Mouse (Mus musculus) stomach, embryonic 15.5 days (tissue): ENCODE data around the gene Myo7a. TPM values are rescaled to one million over a fixed set of nuclear protein-coding genes. Genes with fewer than 3 reads are reported as not detected.

Experiments
- ATAC-seq: fragments of 200-750 bp; cut with Nextera tagmentation; 2 replicates; pipeline ENCODE4 v1.8.0; 2017; ENCODE audit warnings: low read depth, moderate number of reproducible peaks, moderate TSS enrichment; ENCODE audit not compliant: insufficient read depth, low FRiP score
- H3K27ac ChIP-seq: fragments of 300-500 bp; sonication (generic); 2 replicates; pipeline ENCODE4 v1.5.1; 2015; ENCODE audit warnings: mild to moderate bottlenecking, inconsistent platforms
- H3K27me3 ChIP-seq: fragments of 300-500 bp; sonication (generic); replicated peaks from 2 replicates; pipeline ENCODE4 v1.6.1; 2015; ENCODE audit warnings: inconsistent platforms
- H3K36me3 ChIP-seq: fragments of 300-500 bp; sonication (generic); 2 replicates; pipeline ENCODE4 v1.6.1; 2015; ENCODE audit warnings: inconsistent platforms
- H3K4me1 ChIP-seq: fragments of 300-500 bp; sonication (generic); 2 replicates; pipeline ENCODE4 v1.6.1; 2015; ENCODE audit warnings: inconsistent platforms
- H3K4me2 ChIP-seq: fragments of 300-500 bp; sonication (generic); 2 replicates; pipeline ENCODE4 v1.6.1; 2015; ENCODE audit warnings: mild to moderate bottlenecking, inconsistent platforms
- H3K4me3 ChIP-seq: fragments of 300-500 bp; sonication (generic); replicated peaks from 2 replicates; pipeline ENCODE4 v1.5.1; 2015; ENCODE audit warnings: inconsistent platforms
- H3K9ac ChIP-seq: fragments of 300-500 bp; sonication (generic); 2 replicates; pipeline ENCODE4 v1.6.1; 2015; ENCODE audit warnings: inconsistent platforms
- H3K9me3 ChIP-seq: fragments of 300-500 bp; sonication (generic); 2 replicates; pipeline ENCODE4 v1.6.1; 2016; ENCODE audit warnings: inconsistent platforms
- WGBS: fragments of 180-500 bp; shearing (Covaris S2); methylation state at CpG from one replicate; pipeline ENCODE4 v1.1.7; 2015; 5-methylcytosine and 5-hydroxymethylcytosine counted together
- polyA plus RNA-seq: library from polyadenylated mRNA; unstranded; fragments of >200 nt; fragmentation: Nextera tagmentation; extraction: Ambion mirVana; gene quantifications from 2 replicates; pipeline ENCODE4 v1.2.1, GENCODE M21; 2015

The Myo7a gene
- polyA plus RNA-seq, 1 experiment from 2014 or later = 9.3 TPM

DNA sequence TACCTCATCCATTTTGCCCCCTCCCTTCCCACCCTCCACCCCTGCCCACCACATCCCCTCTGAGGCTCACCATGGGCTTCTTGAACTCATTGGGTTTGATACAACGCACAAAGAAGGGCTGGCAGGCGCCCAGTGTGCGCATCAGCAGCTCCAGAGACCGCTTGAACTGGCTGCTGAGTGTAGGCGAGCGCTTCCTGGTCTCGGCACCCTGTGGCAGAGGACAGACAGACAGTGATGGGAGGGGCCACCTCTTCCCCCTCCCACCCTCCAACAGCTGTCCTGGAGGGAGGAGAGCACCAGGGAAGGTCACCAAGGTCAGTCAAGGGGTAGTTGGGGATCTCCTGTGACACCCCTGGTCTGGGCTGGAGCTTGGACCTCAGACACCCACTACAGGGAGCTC lies 34.0 kb downstream of the Myo7a start:
- H3K4me3 ChIP-seq = no peak overlapping the region
- no peaks in the 10 kb centered on the region for H3K9me3 ChIP-seq
- no peaks in the 10 kb centered on the region for H3K36me3 ChIP-seq
- ATAC-seq = no peak
- H3K27me3 ChIP-seq = no peaks in the 10 kb centered on the region
- no peak overlapping the region for H3K9ac ChIP-seq
- 75% methylated on average over 7 of the region's 7 CpGs for WGBS
- H3K4me1 ChIP-seq = peaks cover 10% of the 10 kb centered on the region; the same call in 1 of the 2 replicates
- no peak overlapping the region for H3K4me2 ChIP-seq
- H3K27ac ChIP-seq = no peak overlapping the region

DNA sequence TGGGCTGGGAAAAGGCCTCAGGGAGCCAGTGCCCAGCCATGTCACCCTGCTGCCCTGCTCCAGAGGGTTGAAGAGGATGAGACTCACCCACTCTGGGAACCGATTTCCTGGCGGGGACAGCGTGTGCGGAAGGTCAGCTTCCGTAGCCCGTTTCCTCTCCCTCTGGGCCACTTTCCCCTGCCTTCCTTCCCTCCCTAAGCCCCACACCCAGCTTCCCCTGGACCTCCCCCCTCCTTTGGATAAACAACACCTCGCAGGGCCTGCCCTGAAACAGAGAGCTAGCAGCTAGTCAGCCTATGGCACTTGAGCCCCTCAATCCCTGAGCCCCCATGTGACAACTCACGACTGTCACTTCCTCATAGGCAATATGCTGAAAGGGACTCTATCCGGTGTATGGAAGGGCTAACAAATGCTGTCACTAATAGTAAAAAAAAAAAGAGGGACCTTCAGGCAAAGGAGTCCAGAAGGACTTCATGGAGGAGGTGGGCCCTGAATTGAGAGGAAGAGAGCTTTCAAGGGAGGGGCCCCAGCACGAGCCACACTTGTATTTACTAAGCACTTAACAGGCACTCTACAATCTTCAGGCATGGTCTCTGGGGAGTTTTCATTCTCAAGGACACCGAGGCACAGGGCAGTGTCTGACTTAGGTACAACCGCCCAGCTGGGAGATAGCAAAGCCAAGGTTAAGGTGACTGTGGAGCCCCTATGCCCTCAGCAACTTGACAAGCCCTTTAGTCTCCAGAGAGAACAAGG lies 34.6 kb downstream of the Myo7a start:
- Histone ChIP-seq H3K4me1 (peaks cover 10% of the 10 kb centered on the region; the same call in 1 of the 2 replicates), H3K9me3 (no peaks in the 10 kb centered on the region), H3K36me3 (no peaks in the 10 kb centered on the region), H3K9ac (no peak overlapping the region), H3K27ac (peak overlapping the region; percentile 11; the same call in 1 of the 2 replicates), H3K4me3 (no peak overlapping the region), H3K27me3 (no peaks in the 10 kb centered on the region), H3K4me2 (no peak overlapping the region)
- WGBS = 27% methylated on average over 12 of the region's 12 CpGs
- ATAC-seq = no peak

DNA sequence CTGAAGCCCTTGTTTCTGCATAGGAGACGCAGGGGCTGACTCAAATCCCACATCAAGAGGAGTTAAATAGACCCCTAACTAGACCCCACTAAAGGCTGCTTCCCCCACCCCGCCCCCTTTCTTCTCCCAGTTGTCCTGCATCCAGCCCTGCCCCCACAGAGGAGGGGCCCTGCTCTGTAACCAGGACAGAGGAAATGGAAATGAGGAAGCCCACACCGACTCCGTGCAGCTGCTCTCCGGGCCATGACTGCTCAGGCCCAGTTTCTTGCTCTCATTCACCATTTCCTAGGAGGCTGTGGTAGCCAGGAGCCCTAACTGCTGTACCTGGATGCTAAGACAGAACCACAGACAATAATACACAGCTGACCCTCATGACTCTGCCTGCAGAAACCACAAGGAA lies 36.9 kb downstream of the Myo7a start:
- H3K4me1 ChIP-seq = peaks cover 10% of the 10 kb centered on the region; the same call in 1 of the 2 replicates
- no peak overlapping the region for H3K4me3 ChIP-seq
- 29% methylated on average over 5 of the region's 5 CpGs for WGBS
- H3K27me3 ChIP-seq = no peaks in the 10 kb centered on the region
- H3K4me2 ChIP-seq = no peak overlapping the region
- no peak overlapping the region for H3K9ac ChIP-seq
- no peaks in the 10 kb centered on the region for H3K9me3 ChIP-seq
- no peak overlapping the region for H3K27ac ChIP-seq
- H3K36me3 ChIP-seq = peaks cover 2% of the 10 kb centered on the region; the same call in 1 of the 2 replicates
- no peak; the same call in 1 of the 2 replicates for ATAC-seq

DNA sequence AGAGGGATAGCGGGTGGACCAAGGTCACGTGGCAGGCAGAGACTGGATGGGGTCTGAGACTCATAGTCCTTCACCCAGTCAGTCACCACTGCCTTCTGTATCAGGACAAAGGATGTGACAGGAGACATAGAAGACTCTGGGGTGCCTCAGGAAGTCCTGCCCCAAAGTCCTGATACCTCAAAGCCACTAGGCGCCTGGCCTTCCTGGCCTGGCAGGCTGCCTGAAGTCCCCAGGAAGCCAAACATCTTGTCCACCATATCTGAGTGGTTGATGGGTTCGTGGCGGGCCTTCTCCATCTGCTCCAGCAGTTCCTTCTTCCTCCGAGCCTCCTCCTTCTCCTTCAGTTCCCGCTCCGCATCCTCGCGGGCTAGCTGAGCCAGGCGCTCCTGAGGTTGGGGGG lies 41.9 kb downstream of the Myo7a start:
- H3K4me1 ChIP-seq = no peaks in the 10 kb centered on the region
- peaks cover 2% of the 10 kb centered on the region; the same call in 1 of the 2 replicates for H3K36me3 ChIP-seq
- ATAC-seq = no peak
- 88% methylated on average over 11 of the region's 11 CpGs for WGBS
- no peak overlapping the region for H3K4me2 ChIP-seq
- H3K27me3 ChIP-seq = no peaks in the 10 kb centered on the region
- no peak overlapping the region for H3K9ac ChIP-seq
- no peak overlapping the region for H3K27ac ChIP-seq
- H3K4me3 ChIP-seq = no peak overlapping the region
- no peaks in the 10 kb centered on the region for H3K9me3 ChIP-seq

DNA sequence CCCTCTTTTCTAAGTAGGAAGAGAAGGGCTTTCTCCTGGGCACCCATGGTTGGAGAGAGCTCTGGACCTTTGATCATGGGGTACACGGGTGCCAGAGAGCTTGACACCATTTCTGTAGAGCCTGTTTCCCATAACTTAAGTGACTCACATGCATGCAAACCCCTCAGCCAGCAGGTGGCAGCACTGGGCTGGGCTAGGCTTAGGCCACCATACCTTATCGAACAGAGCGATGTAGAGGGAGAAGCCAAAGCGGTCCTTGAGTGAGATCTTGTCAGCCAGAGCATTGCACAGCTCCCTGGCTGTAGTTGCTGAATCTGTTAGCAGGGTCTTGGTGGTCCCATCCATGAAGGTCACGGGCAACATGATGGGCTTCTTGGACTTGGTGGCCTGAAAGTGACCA lies 47.7 kb downstream of the Myo7a start:
- no peak overlapping the region for H3K4me3 ChIP-seq
- H3K9ac ChIP-seq = no peak overlapping the region
- no peak overlapping the region for H3K27ac ChIP-seq
- ATAC-seq = 0 out of 2 replicates have a peak, but pooled peaks have one; percentile 42
- no peaks in the 10 kb centered on the region for H3K4me1 ChIP-seq
- H3K9me3 ChIP-seq = no peaks in the 10 kb centered on the region
- no peak overlapping the region for H3K4me2 ChIP-seq
- no peaks in the 10 kb centered on the region for H3K36me3 ChIP-seq
- no peaks in the 10 kb centered on the region for H3K27me3 ChIP-seq
- WGBS = 29% methylated on average over 5 of the region's 5 CpGs

DNA sequence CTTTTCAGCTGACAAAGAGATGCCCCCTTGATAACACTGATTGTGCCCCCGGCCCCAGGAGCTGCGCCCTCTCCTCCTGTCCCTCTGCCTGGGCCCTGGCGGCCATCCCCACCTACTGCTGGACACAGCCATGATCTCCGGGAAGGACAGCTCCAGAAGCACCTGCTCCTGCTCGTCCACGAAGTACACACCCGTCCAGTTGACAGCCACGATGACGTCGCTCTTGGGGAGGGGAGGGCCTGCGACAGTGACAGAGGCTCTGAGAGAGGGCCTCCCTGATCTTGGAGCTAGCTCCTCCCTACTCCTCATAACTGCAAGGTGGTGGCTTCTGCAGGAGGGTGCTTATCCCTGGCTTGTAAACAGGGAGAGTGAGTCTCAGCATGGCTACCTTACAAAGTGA lies 53.1 kb downstream of the Myo7a start:
- Histone ChIP-seq H3K27me3 (no peaks in the 10 kb centered on the region), H3K4me2 (no peak overlapping the region), H3K27ac (no peak overlapping the region), H3K4me1 (no peaks in the 10 kb centered on the region), H3K9ac (no peak overlapping the region), H3K4me3 (no peak overlapping the region), H3K9me3 (no peaks in the 10 kb centered on the region), H3K36me3 (no peaks in the 10 kb centered on the region)
- WGBS = 77% methylated on average over 11 of the region's 11 CpGs
- ATAC-seq = no peak

DNA sequence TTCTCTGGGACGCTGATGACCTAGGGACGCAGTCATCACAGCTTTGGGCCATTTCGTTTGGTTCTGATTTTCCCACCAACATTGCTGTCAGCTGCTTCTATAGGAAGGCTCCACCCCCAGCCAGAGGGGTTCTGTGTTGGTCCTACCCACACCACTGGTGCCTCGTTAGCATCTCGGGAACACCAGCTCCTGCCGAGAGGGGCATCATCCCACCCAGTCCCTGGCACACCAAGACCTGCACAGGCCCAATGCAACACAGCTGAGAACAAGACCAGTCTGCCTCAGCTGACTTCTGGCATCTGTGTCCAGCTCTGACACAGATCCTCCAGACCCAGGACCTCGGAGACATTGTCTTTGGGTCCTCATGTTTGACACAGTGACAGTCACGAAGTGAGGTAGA lies 64.4 kb downstream of the Myo7a start:
- 84% methylated on average over 8 of the region's 8 CpGs for WGBS

DNA sequence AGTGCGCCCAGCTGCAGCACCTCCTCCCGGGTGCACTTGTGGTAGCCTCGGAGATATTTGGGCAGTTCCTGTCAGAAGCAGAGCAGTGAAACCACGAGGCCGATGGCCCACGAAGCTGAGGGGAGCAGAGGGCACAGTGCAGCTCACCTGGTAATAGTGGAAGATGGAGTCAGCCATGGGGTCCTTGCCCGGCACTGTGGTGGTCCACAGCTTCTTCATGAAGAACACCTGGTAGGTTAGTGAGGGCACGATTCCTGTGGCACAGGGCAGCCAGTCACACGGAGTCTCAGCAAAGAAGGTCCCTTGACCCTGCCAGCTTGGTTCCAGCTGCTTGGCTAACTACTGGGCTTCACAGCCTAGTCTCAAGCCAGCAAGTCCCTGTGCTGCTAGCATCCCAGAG lies 64.9 kb downstream of the Myo7a start:
- WGBS = 80% methylated on average over 9 of the region's 9 CpGs

More for the DNA sequence above, 64.4 kb downstream of the Myo7a start:
- Histone ChIP-seq H3K27ac (no peak overlapping the region), H3K9ac (no peak overlapping the region), H3K36me3 (no peaks in the 10 kb centered on the region), H3K9me3 (no peaks in the 10 kb centered on the region), H3K27me3 (no peaks in the 10 kb centered on the region), H3K4me1 (no peaks in the 10 kb centered on the region), H3K4me3 (no peak overlapping the region), H3K4me2 (no peak overlapping the region)
- ATAC-seq = no peak

DNA sequence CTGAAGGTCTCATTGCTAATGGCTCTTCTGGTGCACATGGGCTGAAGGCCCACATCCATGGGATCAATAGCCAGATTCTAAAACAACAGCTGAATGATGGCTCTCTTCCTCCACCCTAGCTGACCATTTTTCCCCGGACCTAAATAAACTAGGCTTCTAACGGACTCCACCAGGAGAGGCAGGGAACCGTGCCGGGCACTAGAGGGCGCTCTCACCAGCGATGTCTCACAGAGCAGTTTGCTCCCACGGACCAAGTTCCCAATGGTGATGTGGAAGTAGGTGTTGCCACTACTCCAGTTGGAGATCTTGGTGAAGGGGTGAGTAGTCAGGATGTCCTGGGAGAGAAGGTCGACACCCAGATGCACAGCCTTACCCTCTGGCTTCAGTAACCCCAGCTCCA lies 67.3 kb downstream of the Myo7a start:
- no peak overlapping the region for H3K9ac ChIP-seq
- no peak overlapping the region for H3K4me2 ChIP-seq
- H3K9me3 ChIP-seq = no peaks in the 10 kb centered on the region
- WGBS = 18% methylated on average over 8 of the region's 8 CpGs
- H3K36me3 ChIP-seq = no peaks in the 10 kb centered on the region
- H3K4me3 ChIP-seq = no peak overlapping the region
- no peaks in the 10 kb centered on the region for H3K4me1 ChIP-seq
- ATAC-seq = no peak
- H3K27me3 ChIP-seq = no peaks in the 10 kb centered on the region
- H3K27ac ChIP-seq = no peak overlapping the region

More for the DNA sequence above, 64.9 kb downstream of the Myo7a start:
- Histone ChIP-seq H3K27me3 (no peaks in the 10 kb centered on the region), H3K27ac (no peak overlapping the region), H3K4me1 (no peaks in the 10 kb centered on the region), H3K9me3 (no peaks in the 10 kb centered on the region), H3K36me3 (no peaks in the 10 kb centered on the region), H3K4me3 (no peak overlapping the region), H3K4me2 (no peak overlapping the region), H3K9ac (no peak overlapping the region)
- no peak for ATAC-seq

DNA sequence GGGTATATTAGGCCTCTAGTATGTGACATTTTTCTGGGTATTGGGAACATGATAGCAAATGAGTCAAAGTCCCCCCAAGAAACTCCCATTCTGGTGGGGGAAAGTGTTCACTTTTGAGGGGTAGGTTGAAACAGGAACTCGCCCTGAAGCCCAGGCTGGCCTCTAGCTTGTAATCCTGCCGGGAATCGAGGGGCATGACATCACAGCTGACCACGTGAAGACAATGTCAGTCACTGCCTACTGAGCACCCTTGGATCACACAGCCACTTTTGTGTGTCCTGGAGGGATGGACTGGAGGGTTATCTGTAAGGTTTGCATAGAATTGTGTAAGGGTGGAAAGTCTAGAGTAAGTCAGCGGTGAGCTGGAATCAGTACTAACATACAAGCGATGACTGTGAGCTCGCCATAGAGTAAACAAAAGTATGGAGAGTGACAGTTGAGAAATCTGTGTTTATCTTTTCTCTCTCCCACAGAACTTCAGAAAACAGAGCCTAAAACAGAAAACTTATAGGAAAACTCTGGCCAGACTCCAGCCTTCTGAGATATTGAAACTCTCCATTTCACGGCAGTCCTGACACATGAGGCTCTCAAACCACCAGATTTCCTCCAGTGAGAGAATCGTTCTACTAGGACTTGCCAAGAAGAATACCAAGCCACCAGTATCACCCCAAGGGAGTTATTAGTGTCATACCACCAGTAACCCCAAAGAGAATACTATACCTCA lies 71.1 kb downstream of the Myo7a start:
- H3K27ac ChIP-seq = 0 out of 2 replicates have a peak overlapping the region, but pooled peaks have one; percentile 3
- peak; percentile 31; the same call in 1 of the 2 replicates for ATAC-seq

DNA sequence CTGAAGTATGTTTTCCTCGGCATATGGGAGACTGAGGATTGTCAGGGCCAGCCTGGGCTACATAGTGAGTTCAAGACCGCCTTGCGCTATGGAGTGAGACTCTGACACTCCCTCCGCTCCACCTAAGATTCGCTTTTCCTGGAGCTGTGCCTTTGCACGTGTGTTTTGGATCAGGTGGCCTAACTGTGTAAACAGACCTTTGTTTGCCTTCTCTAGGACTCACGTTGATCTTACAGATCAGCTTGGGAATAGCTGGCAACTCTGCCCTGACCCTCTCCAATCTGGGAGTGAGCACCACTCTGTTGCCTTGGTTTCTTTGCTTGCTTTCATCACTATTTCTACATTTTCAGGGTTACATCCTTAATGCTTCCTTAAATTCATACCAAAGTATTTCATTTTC lies 116.7 kb downstream of the Myo7a start:
- ATAC-seq = peak; percentile 71
- Histone ChIP-seq H3K4me3 (no peak overlapping the region), H3K9me3 (no peaks in the 10 kb centered on the region), H3K27ac (no peak overlapping the region), H3K36me3 (no peaks in the 10 kb centered on the region), H3K9ac (no peak overlapping the region), H3K4me1 (no peaks in the 10 kb centered on the region), H3K27me3 (no peaks in the 10 kb centered on the region), H3K4me2 (no peak overlapping the region)
- WGBS = 65% methylated on average over 7 of the region's 7 CpGs

More for the DNA sequence above, 71.1 kb downstream of the Myo7a start:
- Histone ChIP-seq H3K4me3 (no peak overlapping the region), H3K9ac (no peak overlapping the region), H3K27me3 (no peaks in the 10 kb centered on the region), H3K9me3 (no peaks in the 10 kb centered on the region), H3K36me3 (no peaks in the 10 kb centered on the region), H3K4me1 (no peaks in the 10 kb centered on the region), H3K4me2 (peak overlapping the region; percentile 11; the same call in 1 of the 2 replicates)
- WGBS = 37% methylated on average over 9 of the region's 9 CpGs
